Mouse (Mus musculus) MEL (cell line): ENCODE results near the gene Traf5. TPM values are rescaled to one million over a fixed set of nuclear protein-coding genes. Genes with fewer than 3 reads are reported as not detected.
A peak's percentile ranks its signal among the peaks of the same experiment; 100 is the strongest.

ENCODE experiments used
- DNase-seq: peaks from one replicate; pipeline ENCODE4 v3.0.0; 2011; ENCODE audit warnings: low read depth, low spot score
- H3K27ac ChIP-seq: 2 replicates; pipeline ENCODE4 v1.5.1; 2012; ENCODE audit warnings: low read depth, mild to moderate bottlenecking, control low read depth, low read length, moderate library complexity; ENCODE audit not compliant: control insufficient read depth
- H3K27me3 ChIP-seq, 2 experiments: fragments of 150-350 bp in 1 of 2; sonication (generic) in 1 of 2; 2 replicates each; pipeline ENCODE4 v1.6.1; 2012; ENCODE audit warnings: low read length in 2 of 2, mild to moderate bottlenecking in 2 of 2, improper control_type of control experiment in 1 of 2, moderate library complexity in 1 of 2; ENCODE audit not compliant: insufficient read depth in 2 of 2, control insufficient read depth in 1 of 2
- H3K36me3 ChIP-seq, 2 experiments: 2 replicates each; pipeline ENCODE4 v1.6.1; 2012 to 2014; ENCODE audit warnings: low read length in 2 of 2, improper control_type of control experiment in 1 of 2, inconsistent platforms in 1 of 2, mild to moderate bottlenecking in 1 of 2; ENCODE audit not compliant: insufficient read depth in 2 of 2, control insufficient read depth in 1 of 2
- H3K4me1 ChIP-seq, 2 experiments: fragments of 150-350 bp in 1 of 2; sonication (generic) in 1 of 2; 2 replicates each; pipeline ENCODE4 v1.6.1; 2012; ENCODE audit warnings: low read length in 2 of 2, improper control_type of control experiment in 1 of 2, mild to moderate bottlenecking in 1 of 2; ENCODE audit not compliant: insufficient read depth in 2 of 2, control insufficient read depth in 1 of 2
- H3K4me3 ChIP-seq, 2 experiments: fragments of 150-350 bp in 1 of 2; sonication (generic) in 1 of 2; 2 replicates each; pipeline ENCODE4 v1.5.1; 2012; ENCODE audit warnings: low read depth in 2 of 2, low read length in 2 of 2, mild to moderate bottlenecking in 2 of 2, moderate library complexity in 2 of 2, control low read depth in 1 of 2, improper control_type of control experiment in 1 of 2; ENCODE audit not compliant: control insufficient read depth in 1 of 2, insufficient read depth in 1 of 2
- H3K79me2 ChIP-seq: 2 replicates; pipeline ENCODE4 v1.6.1; 2012; ENCODE audit warnings: mild to moderate bottlenecking, low read length, moderate library complexity; ENCODE audit not compliant: control insufficient read depth, poor library complexity, insufficient read depth
- H3K9ac ChIP-seq: 2 replicates; pipeline ENCODE4 v1.6.1; 2012; ENCODE audit warnings: low read depth, mild to moderate bottlenecking, control low read depth, low read length, moderate library complexity; ENCODE audit not compliant: control insufficient read depth, poor library complexity, severe bottlenecking
- H3K9me3 ChIP-seq: fragments of 150-350 bp; sonication (generic); replicated peaks from 2 replicates; pipeline ENCODE4 v1.6.1; 2012; ENCODE audit warnings: mild to moderate bottlenecking, low read length, improper control_type of control experiment, moderate library complexity; ENCODE audit not compliant: insufficient read depth
- BHLHE40 ChIP-seq: IDR thresholded peaks from 2 replicates; pipeline ENCODE4 v1.6.1; 2012; ENCODE audit warnings: low read depth, mild to moderate bottlenecking, inconsistent platforms, low read length, improper control_type of control experiment, borderline replicate concordance
- CHD1 ChIP-seq: IDR thresholded peaks from 2 replicates; pipeline ENCODE4 v1.6.1; 2012; ENCODE audit warnings: low read depth, mild to moderate bottlenecking, inconsistent platforms, low read length, improper control_type of control experiment
- CHD2 ChIP-seq: IDR thresholded peaks from 2 replicates; pipeline ENCODE4 v1.6.1; 2011; ENCODE audit warnings: low read length, improper control_type of control experiment
- E2F4 ChIP-seq: IDR thresholded peaks from 2 replicates; pipeline ENCODE4 v1.6.1; 2011; ENCODE audit warnings: low read depth, low read length, improper control_type of control experiment, borderline replicate concordance
- ELF1 ChIP-seq: IDR thresholded peaks from 2 replicates; pipeline ENCODE4 v1.6.1; 2014; ENCODE audit warnings: low read depth, mild to moderate bottlenecking, inconsistent platforms, low read length, improper control_type of control experiment, moderate library complexity
- EP300 ChIP-seq, 2 experiments: IDR thresholded peaks; 2 replicates each; pipeline ENCODE4 v1.6.1; 2011; ENCODE audit warnings: improper control_type of control experiment in 2 of 2, low read length in 2 of 2, low read depth in 1 of 2, mild to moderate bottlenecking in 1 of 2
- ETS1 ChIP-seq: IDR thresholded peaks from 2 replicates; pipeline ENCODE4 v1.6.1; 2012; ENCODE audit warnings: low read depth, mild to moderate bottlenecking, inconsistent platforms, low read length, improper control_type of control experiment, moderate library complexity
- GABPA ChIP-seq: IDR thresholded peaks from 2 replicates; pipeline ENCODE4 v1.6.1; 2012; ENCODE audit warnings: low read depth, mild to moderate bottlenecking, inconsistent platforms, low read length, improper control_type of control experiment, moderate library complexity
- GATA1 ChIP-seq: IDR thresholded peaks from 2 replicates; pipeline ENCODE4 v1.6.1; 2011; ENCODE audit warnings: low read depth, low read length, improper control_type of control experiment
- HCFC1 ChIP-seq: IDR thresholded peaks from 2 replicates; pipeline ENCODE4 v1.6.1; 2012; ENCODE audit warnings: low read depth, mild to moderate bottlenecking, inconsistent platforms, low read length, improper control_type of control experiment, moderate library complexity
- JUND ChIP-seq: IDR thresholded peaks from 2 replicates; pipeline ENCODE4 v1.6.1; 2011; ENCODE audit warnings: low read depth, mild to moderate bottlenecking, improper control_type of control experiment, low read length
- KAT2A ChIP-seq: conservative IDR thresholded peaks from 2 replicates; pipeline ENCODE4 v1.6.1; 2012; ENCODE audit warnings: low read depth, low read length, improper control_type of control experiment, inconsistent platforms
- MAX ChIP-seq: IDR thresholded peaks from 2 replicates; pipeline ENCODE4 v1.6.1; 2011; ENCODE audit warnings: low read length, improper control_type of control experiment
- MAZ ChIP-seq: IDR thresholded peaks from 2 replicates; pipeline ENCODE4 v1.6.1; 2012; ENCODE audit warnings: low read depth, mild to moderate bottlenecking, inconsistent platforms, low read length, improper control_type of control experiment
- MEF2A ChIP-seq: IDR thresholded peaks from 2 replicates; pipeline ENCODE4 v1.6.1; 2014; ENCODE audit warnings: low read depth, mild to moderate bottlenecking, inconsistent platforms, low read length, improper control_type of control experiment; ENCODE audit not compliant: poor library complexity, insufficient replicate concordance, severe bottlenecking; ENCODE audit errors: extremely low read depth
- MXI1 ChIP-seq: IDR thresholded peaks from 2 replicates; pipeline ENCODE4 v1.6.1; 2011; ENCODE audit warnings: mild to moderate bottlenecking, low read depth, low read length, improper control_type of control experiment
- MYB ChIP-seq: IDR thresholded peaks from 2 replicates; pipeline ENCODE4 v1.6.1; 2011; ENCODE audit warnings: mild to moderate bottlenecking, low read depth, low read length, improper control_type of control experiment
- MYC ChIP-seq: IDR thresholded peaks from 2 replicates; pipeline ENCODE4 v1.6.1; 2011; ENCODE audit warnings: low read depth, mild to moderate bottlenecking, low read length, improper control_type of control experiment, moderate library complexity
- NELFE ChIP-seq: IDR thresholded peaks from 2 replicates; pipeline ENCODE4 v1.6.1; 2011; ENCODE audit warnings: low read depth, low read length, improper control_type of control experiment
- NRF1 ChIP-seq: IDR thresholded peaks from 2 replicates; pipeline ENCODE4 v1.6.1; 2014; ENCODE audit warnings: low read depth, mild to moderate bottlenecking, inconsistent platforms, low read length, improper control_type of control experiment, moderate library complexity; ENCODE audit not compliant: poor library complexity, insufficient read depth, severe bottlenecking
- POLR2A ChIP-seq, 2 experiments: IDR thresholded peaks; 2 replicates each; pipeline ENCODE4 v1.6.1; 2011 to 2012; ENCODE audit warnings: low read length in 2 of 2, mild to moderate bottlenecking in 2 of 2, control low read depth in 1 of 2, improper control_type of control experiment in 1 of 2, low read depth in 1 of 2, moderate library complexity in 1 of 2; ENCODE audit not compliant: control insufficient read depth in 1 of 2, insufficient read depth in 1 of 2, poor library complexity in 1 of 2
- POLR2AphosphoS2 ChIP-seq: IDR thresholded peaks from 2 replicates; pipeline ENCODE4 v1.6.1; 2011; ENCODE audit warnings: low read length, improper control_type of control experiment
- RAD21 ChIP-seq: IDR thresholded peaks from 2 replicates; pipeline ENCODE4 v1.6.1; 2011; ENCODE audit warnings: mild to moderate bottlenecking, low read depth, low read length, improper control_type of control experiment
- RCOR1 ChIP-seq: IDR thresholded peaks from 2 replicates; pipeline ENCODE4 v1.6.1; 2012; ENCODE audit warnings: low read depth, mild to moderate bottlenecking, inconsistent platforms, low read length, improper control_type of control experiment
- SIN3A ChIP-seq: IDR thresholded peaks from 2 replicates; pipeline ENCODE4 v1.6.1; 2012; ENCODE audit warnings: low read length, improper control_type of control experiment, inconsistent platforms
- SMC3 ChIP-seq: IDR thresholded peaks from 2 replicates; pipeline ENCODE4 v1.6.1; 2011; ENCODE audit warnings: low read depth, low read length, improper control_type of control experiment
- TAL1 ChIP-seq: IDR thresholded peaks from 2 replicates; pipeline ENCODE4 v1.6.1; 2012; ENCODE audit warnings: mild to moderate bottlenecking, inconsistent platforms, low read length, moderate library complexity, mixed read lengths
- TBP ChIP-seq: IDR thresholded peaks from 2 replicates; pipeline ENCODE4 v1.8.0; 2011; ENCODE audit warnings: low read depth, low read length, improper control_type of control experiment
- TCF12 ChIP-seq: IDR thresholded peaks from 2 replicates; pipeline ENCODE4 v1.6.1; 2014; ENCODE audit warnings: low read depth, mild to moderate bottlenecking, inconsistent platforms, low read length, improper control_type of control experiment, moderate library complexity
- UBTF ChIP-seq: IDR thresholded peaks from 2 replicates; pipeline ENCODE4 v1.6.1; 2012; ENCODE audit warnings: low read depth, mild to moderate bottlenecking, inconsistent platforms, low read length, improper control_type of control experiment, moderate library complexity, borderline replicate concordance; ENCODE audit not compliant: insufficient read depth
- USF1 ChIP-seq: IDR thresholded peaks from 2 replicates; pipeline ENCODE4 v1.6.1; 2014; ENCODE audit warnings: low read depth, mild to moderate bottlenecking, inconsistent platforms, low read length, improper control_type of control experiment, moderate library complexity
- USF2 ChIP-seq, 2 experiments: IDR thresholded peaks; 2 replicates each; pipeline ENCODE4 v1.6.1; 2011 to 2012; ENCODE audit warnings: improper control_type of control experiment in 2 of 2, low read length in 2 of 2, borderline replicate concordance in 1 of 2, inconsistent platforms in 1 of 2, low read depth in 1 of 2, mild to moderate bottlenecking in 1 of 2; ENCODE audit not compliant: insufficient read depth in 1 of 2
- ZKSCAN1 ChIP-seq: IDR thresholded peaks from 2 replicates; pipeline ENCODE4 v1.6.1; 2012; ENCODE audit warnings: low read depth, mild to moderate bottlenecking, inconsistent platforms, low read length, improper control_type of control experiment, moderate library complexity
- ZMIZ1 ChIP-seq: IDR thresholded peaks from 2 replicates; pipeline ENCODE4 v1.6.1; 2012; ENCODE audit warnings: low read depth, mild to moderate bottlenecking, inconsistent platforms, low read length, improper control_type of control experiment, moderate library complexity
- ZNF384 ChIP-seq: IDR thresholded peaks from 2 replicates; pipeline ENCODE4 v1.6.1; 2012; ENCODE audit warnings: low read depth, mild to moderate bottlenecking, inconsistent platforms, low read length, improper control_type of control experiment
- polyA plus RNA-seq, 2 experiments: library from polyadenylated mRNA; stranded (reverse) in 1 of 2; unstranded in 1 of 2; fragments of >175 nt in 1 of 2; fragments of >200 nt in 1 of 2; gene quantifications; 2 replicates each; pipeline versions ENCODE4 v1.2.1 to v1.2.4; 2012; ENCODE audit warnings: low replicate concordance in 2 of 2, low read depth in 1 of 2; ENCODE audit not compliant: insufficient read length in 2 of 2, insufficient read depth in 1 of 2, missing spikeins in 1 of 2
- total RNA-seq: library from RNA; depleted of rRNA; stranded (reverse); fragments of 300-350 nt; gene quantifications from 2 replicates; pipeline ENCODE4 v1.2.3, GENCODE M21; 2012

The Traf5 gene
- total and polyA plus RNA-seq, 3 experiments, result 4.0 to 7.3 TPM; not detected in 1

GRCm38 (mm10) chr1:192136561-192137290, 44.4 kb upstream of the Traf5 start (continued):
- TF ChIP-seq USF1, result peak; percentile 80
- TF ChIP-seq CHD1, result no peak
- TF ChIP-seq MEF2A, result no peak
- 0 out of 2 replicates have a peak, but pooled peaks have one; percentile 12 for TF ChIP-seq ETS1
- no peak for TF ChIP-seq MAZ
- peak; percentile 47; the same call in 1 of the 2 replicates for TF ChIP-seq SIN3A
- no peak for TF ChIP-seq KAT2A
- no peak for TF ChIP-seq TBP
- no peak for TF ChIP-seq HCFC1
- no peak for TF ChIP-seq E2F4
- TF ChIP-seq USF2 (IDR thresholded peaks at IDR 0.05; ENCODE audit: borderline replicate concordance in 1 of 2, insufficient read depth in 1 of 2, low read depth in 1 of 2, low read length in 2 of 2), result 0 out of 4 replicates have a peak, but pooled peaks of 1 of the 2 experiments have one; percentile 27
- TF ChIP-seq ZKSCAN1, result no peak

- Histone ChIP-seq H3K36me3 (peaks cover 8 to 30% of the 10 kb centered on the region in 2 experiments), H3K4me1 (peaks cover 18 to 21% of the 10 kb centered on the region in 2 experiments), H3K4me3 (no peak overlapping the region), H3K79me2 (peaks cover 1% of the 10 kb centered on the region), H3K27me3 (no peaks in the 10 kb centered on the region), H3K27ac (peak overlapping the region; percentile 67), H3K9me3 (no peaks in the 10 kb centered on the region), H3K9ac (no peak overlapping the region)
- no peak for TF ChIP-seq JUND
- no peak for TF ChIP-seq CHD2
- TF ChIP-seq UBTF, result no peak
- TF ChIP-seq ELF1, result no peak
- TF ChIP-seq NRF1, result no peak
- TF ChIP-seq RCOR1, result peak; percentile 62; the same call in 1 of the 2 replicates
- TF ChIP-seq POLR2AphosphoS2, result no peak
- TF ChIP-seq GATA1, result peak; percentile 79
- no peak for TF ChIP-seq RAD21
- TF ChIP-seq MYC, result peak; percentile 31; the same call in 1 of the 2 replicates
- TF ChIP-seq ZNF384, result peak; percentile 94
- no peak for TF ChIP-seq SMC3
- no peak for TF ChIP-seq GABPA
- peak; percentile 75 for TF ChIP-seq ETS1
- TF ChIP-seq MYB, result no peak
- TF ChIP-seq TAL1, result peak; percentile 66
- peak; percentile 91 for TF ChIP-seq TCF12
- no peak for TF ChIP-seq ZKSCAN1
- TF ChIP-seq MAX, result no peak
- 0 out of 2 replicates have a peak, but pooled peaks have one; percentile 30 for TF ChIP-seq MXI1
- TF ChIP-seq POLR2A (IDR thresholded peaks at IDR 0.05; ENCODE audit: control insufficient read depth in 1 of 2, insufficient read depth in 1 of 2, low read depth in 1 of 2, low read length in 2 of 2, poor library complexity in 1 of 2), result no peak
- TF ChIP-seq ZMIZ1, result no peak
- no peak for TF ChIP-seq NELFE
- TF ChIP-seq EP300 (IDR thresholded peaks at IDR 0.05; ENCODE audit: low read depth in 1 of 2, low read length in 2 of 2), result peak; percentile 74 to 84
- TF ChIP-seq BHLHE40, result peak; percentile 73; the same call in 1 of the 2 replicates
- TF ChIP-seq CHD1, result no peak
- DNase-seq, result peak; percentile 50
These were observed 37.8 kb upstream of the Traf5 start for GRCm38 (mm10) chr1:192130202-192130601.
